Mouse (Mus musculus) adrenal gland, postnatal 25 days (tissue): ENCODE data around the gene Osbpl6. TPM values are rescaled to one million over a fixed set of nuclear protein-coding genes. Genes with fewer than 3 reads are reported as not detected.
"Not testable (repeated sequence)": the region's sequence is repeated elsewhere in the genome, so short reads cannot be mapped to it uniquely, and the experiment has no call there.

ENCODE experiments used
- DNase-seq: peaks from one replicate; pipeline ENCODE4 v3.0.0; 2021; ENCODE audit warnings: mixed read lengths
- total RNA-seq: library from RNA; stranded (reverse); gene quantifications from 2 replicates; pipeline ENCODE4 v1.2.3, GENCODE M21; 2021

Osbpl6 gene
- total RNA-seq, 1 experiment from 2014 or later = 23.9 TPM

- no peak for DNase-seq
Measured at GRCm38 (mm10) chr2:76566933-76567551, 160.7 kb downstream of the Osbpl6 start.

- no peak for DNase-seq
Measured at GRCm38 (mm10) chr2:76571543-76571942, 165.2 kb downstream of the Osbpl6 start.

- DNase-seq = no peak
Measured at GRCm38 (mm10) chr2:76578911-76579310, 172.6 kb downstream of the Osbpl6 start.

GRCm38 (mm10) chr2:76585090-76585489, 178.8 kb downstream of the Osbpl6 start:
- peak; percentile 16 for DNase-seq

- DNase-seq = no peak
Measured at GRCm38 (mm10) chr2:76586906-76587305, 180.6 kb downstream of the Osbpl6 start.

GRCm38 (mm10) chr2:76590221-76590620, 183.9 kb downstream of the Osbpl6 start:
- no peak for DNase-seq

- DNase-seq = no peak
Measured at GRCm38 (mm10) chr2:76592401-76592924, 186.2 kb downstream of the Osbpl6 start.

- DNase-seq = no peak
Measured at GRCm38 (mm10) chr2:76597521-76597920, 191.2 kb downstream of the Osbpl6 start.

GRCm38 (mm10) chr2:76599214-76599613, 192.9 kb downstream of the Osbpl6 start:
- peak; percentile 15 for DNase-seq

GRCm38 (mm10) chr2:76602256-76602655, 195.9 kb downstream of the Osbpl6 start:
- no peak for DNase-seq

GRCm38 (mm10) chr2:76606704-76607103, 200.4 kb downstream of the Osbpl6 start:
- DNase-seq = no peak

GRCm38 (mm10) chr2:76610326-76611104, 204.2 kb downstream of the Osbpl6 start:
- DNase-seq = no peak

- DNase-seq = no peak
Measured at GRCm38 (mm10) chr2:76611996-76612395, 205.7 kb downstream of the Osbpl6 start.

- no peak for DNase-seq
Measured at GRCm38 (mm10) chr2:76618078-76618477, 211.8 kb downstream of the Osbpl6 start.

- DNase-seq = no peak
Measured at GRCm38 (mm10) chr2:76620188-76620587, 213.9 kb downstream of the Osbpl6 start.

- DNase-seq = no peak
Measured at GRCm38 (mm10) chr2:76621724-76622123, 215.4 kb downstream of the Osbpl6 start.

- not testable (repeated sequence) for DNase-seq
Measured at GRCm38 (mm10) chr2:76622316-76622715, 216.0 kb downstream of the Osbpl6 start.

GRCm38 (mm10) chr2:76630293-76630692, 224.0 kb downstream of the Osbpl6 start:
- DNase-seq = no peak

GRCm38 (mm10) chr2:76631600-76631999, 225.3 kb downstream of the Osbpl6 start:
- no peak for DNase-seq

- no peak for DNase-seq
Measured at GRCm38 (mm10) chr2:76639637-76640036, 233.3 kb downstream of the Osbpl6 start.

- DNase-seq = no peak
Measured at GRCm38 (mm10) chr2:76643801-76644200, 237.5 kb downstream of the Osbpl6 start.

- DNase-seq = peak; percentile 18
Measured at GRCm38 (mm10) chr2:76647441-76647869, 241.1 kb downstream of the Osbpl6 start.

GRCm38 (mm10) chr2:76647883-76648570, 241.7 kb downstream of the Osbpl6 start, which contains the start of the genes Prkra and Pjvk:
Gene Prkra, minus strand, starts transcription at chr2:76648015.
Gene Pjvk, plus strand, starts transcription at chr2:76648476.
- peak; percentile 98 for DNase-seq
